Mouse (Mus musculus) hindbrain, embryonic 12.5 days (tissue): Measurements from ENCODE around the gene Sar1b. TPM values are rescaled to one million over a fixed set of nuclear protein-coding genes. Genes with fewer than 3 reads are reported as not detected.
A peak's percentile ranks its signal among the peaks of the same experiment; 100 is the strongest.
"Not testable (repeated sequence)": the region's sequence is repeated elsewhere in the genome, so short reads cannot be mapped to it uniquely, and the experiment has no call there.

ENCODE experiments used
- ATAC-seq: fragments of 200-750 bp; cut with Nextera tagmentation; 2 replicates; pipeline ENCODE4 v1.8.0; 2017; ENCODE audit warnings: moderate TSS enrichment; ENCODE audit not compliant: low FRiP score
- H3K27ac ChIP-seq: fragments of 300-500 bp; sonication (generic); 2 replicates; pipeline ENCODE4 v1.5.1; 2016; ENCODE audit warnings: mild to moderate bottlenecking
- H3K27me3 ChIP-seq: fragments of 300-500 bp; sonication (generic); 2 replicates; pipeline ENCODE4 v1.6.1; 2016; ENCODE audit warnings: mild to moderate bottlenecking
- H3K36me3 ChIP-seq: fragments of 300-500 bp; sonication (generic); 2 replicates; pipeline ENCODE4 v1.6.1; 2016; ENCODE audit warnings: mild to moderate bottlenecking
- H3K4me1 ChIP-seq: fragments of 300-500 bp; sonication (generic); 2 replicates; pipeline ENCODE4 v1.6.1; 2016
- H3K4me2 ChIP-seq: fragments of 300-500 bp; sonication (generic); replicated peaks from 2 replicates; pipeline ENCODE4 v1.6.1; 2016; ENCODE audit warnings: mild to moderate bottlenecking
- H3K4me3 ChIP-seq: fragments of 300-500 bp; sonication (generic); 2 replicates; pipeline ENCODE4 v1.5.1; 2016; ENCODE audit warnings: mild to moderate bottlenecking
- H3K9ac ChIP-seq: fragments of 300-500 bp; sonication (generic); 2 replicates; pipeline ENCODE4 v1.6.1; 2016; ENCODE audit warnings: mild to moderate bottlenecking, moderate library complexity
- H3K9me3 ChIP-seq: fragments of 300-500 bp; sonication (generic); replicated peaks from 2 replicates; pipeline ENCODE4 v1.6.1; 2016; ENCODE audit warnings: mild to moderate bottlenecking
- WGBS: fragments of 180-500 bp; shearing (Covaris S2); methylation state at CpG from one replicate; pipeline ENCODE4 v1.1.7; 2016; 5-methylcytosine and 5-hydroxymethylcytosine counted together
- polyA plus RNA-seq: library from polyadenylated mRNA; unstranded; fragments of >200 nt; fragmentation: Nextera tagmentation; extraction: Ambion mirVana; gene quantifications from 2 replicates; pipeline ENCODE4 v1.2.1, GENCODE M21; 2016

The Sar1b gene
- polyA plus RNA-seq, 1 experiment from 2014 or later, result 126 TPM

GRCm38 (mm10) chr11:51758207-51758606, 5.3 kb upstream of the Sar1b start:
- WGBS, result 90% methylated on average over 5 of the region's 5 CpGs
- not testable (repeated sequence) for H3K27me3 ChIP-seq, H3K36me3 ChIP-seq, H3K4me3 ChIP-seq, H3K9ac ChIP-seq, H3K27ac ChIP-seq, H3K9me3 ChIP-seq, ATAC-seq, H3K4me2 ChIP-seq
- H3K4me1 ChIP-seq, result peaks cover 28% of the 10 kb centered on the region

GRCm38 (mm10) chr11:51759251-51759650, 4.2 kb upstream of the Sar1b start:
- Histone ChIP-seq H3K27me3 (peaks cover 4% of the 10 kb centered on the region), H3K36me3 (no peaks in the 10 kb centered on the region), H3K4me3 (no peak overlapping the region), H3K4me1 (peaks cover 23% of the 10 kb centered on the region), H3K27ac (no peak overlapping the region), H3K4me2 (no peak overlapping the region), H3K9ac (no peak overlapping the region), H3K9me3 (no peaks in the 10 kb centered on the region)
- no peak for ATAC-seq
- 86% methylated on average over 2 of the region's 2 CpGs for WGBS

GRCm38 (mm10) chr11:51759941-51760657, 3.4 kb upstream of the Sar1b start:
- H3K9ac ChIP-seq, result no peak overlapping the region
- H3K4me1 ChIP-seq, result peaks cover 23% of the 10 kb centered on the region
- no peak overlapping the region for H3K4me3 ChIP-seq
- no peak for ATAC-seq
- H3K36me3 ChIP-seq, result no peaks in the 10 kb centered on the region
- no peaks in the 10 kb centered on the region for H3K9me3 ChIP-seq
- H3K27ac ChIP-seq, result no peak overlapping the region
- no peak overlapping the region for H3K4me2 ChIP-seq
- 87% methylated on average over 6 of the region's 6 CpGs for WGBS
- H3K27me3 ChIP-seq, result peaks cover 4% of the 10 kb centered on the region

GRCm38 (mm10) chr11:51761241-51761640, 2.2 kb upstream of the Sar1b start:
- Histone ChIP-seq H3K4me3 (no peak overlapping the region), H3K4me1 (peaks cover 17% of the 10 kb centered on the region), H3K27me3 (peaks cover 4% of the 10 kb centered on the region), H3K4me2 (no peak overlapping the region), H3K9ac (no peak overlapping the region), H3K27ac (no peak overlapping the region), H3K36me3 (no peaks in the 10 kb centered on the region), H3K9me3 (no peaks in the 10 kb centered on the region)
- 75% methylated on average over 5 of the region's 5 CpGs for WGBS
- no peak for ATAC-seq

- H3K4me3 ChIP-seq, result peak overlapping the region; percentile 88
- H3K36me3 ChIP-seq, result no peaks in the 10 kb centered on the region
- ATAC-seq, result peak; percentile 50; the same call in 1 of the 2 replicates
- H3K4me1 ChIP-seq, result peaks cover 12% of the 10 kb centered on the region
- 7% methylated on average over 13 of the region's 13 CpGs for WGBS
- peaks cover 4% of the 10 kb centered on the region for H3K27me3 ChIP-seq
- H3K9me3 ChIP-seq, result no peaks in the 10 kb centered on the region
- H3K4me2 ChIP-seq, result peak overlapping the region; percentile 94
- no peak overlapping the region for H3K27ac ChIP-seq
- peak overlapping the region; percentile 86 for H3K9ac ChIP-seq
These were observed 468 bp downstream of the Sar1b start for GRCm38 (mm10) chr11:51763955-51764354.

- Histone ChIP-seq H3K4me1 (peaks cover 12% of the 10 kb centered on the region), H3K9me3 (no peaks in the 10 kb centered on the region), H3K9ac (no peak overlapping the region), H3K4me2 (peak overlapping the region; percentile 94), H3K4me3 (peak overlapping the region; percentile 88; the same call in 1 of the 2 replicates), H3K27me3 (peaks cover 4% of the 10 kb centered on the region), H3K27ac (no peak overlapping the region), H3K36me3 (no peaks in the 10 kb centered on the region)
- 91% methylated on average over 4 of the region's 4 CpGs for WGBS
- ATAC-seq, result no peak
These were observed 1.3 kb downstream of the Sar1b start for GRCm38 (mm10) chr11:51764816-51765215.

- Histone ChIP-seq H3K4me3 (no peak overlapping the region), H3K27me3 (no peaks in the 10 kb centered on the region; the same call in 1 of the 2 replicates), H3K4me1 (peaks cover 12% of the 10 kb centered on the region), H3K27ac (no peak overlapping the region), H3K36me3 (no peaks in the 10 kb centered on the region), H3K9me3 (no peaks in the 10 kb centered on the region), H3K4me2 (no peak overlapping the region), H3K9ac (no peak overlapping the region)
- no peak for ATAC-seq
- WGBS, result 88% methylated on average over 8 of the region's 8 CpGs
These were observed 4.2 kb downstream of the Sar1b start for GRCm38 (mm10) chr11:51767579-51768220.

- H3K27me3 ChIP-seq, result no peaks in the 10 kb centered on the region
- H3K27ac ChIP-seq, result no peak overlapping the region
- peaks cover 10% of the 10 kb centered on the region for H3K4me1 ChIP-seq
- WGBS, result 77% methylated on average over 5 of the region's 5 CpGs
- ATAC-seq, result no peak
- no peaks in the 10 kb centered on the region for H3K36me3 ChIP-seq
- no peaks in the 10 kb centered on the region for H3K9me3 ChIP-seq
- H3K4me2 ChIP-seq, result no peak overlapping the region
- no peak overlapping the region for H3K4me3 ChIP-seq
- H3K9ac ChIP-seq, result no peak overlapping the region
These were observed 4.8 kb downstream of the Sar1b start for GRCm38 (mm10) chr11:51768296-51768695.

GRCm38 (mm10) chr11:51775507-51775906, 12.0 kb downstream of the Sar1b start:
- WGBS, result 90% methylated on average over 3 of the region's 3 CpGs
- Histone ChIP-seq H3K9ac (no peak overlapping the region), H3K36me3 (peaks cover 10% of the 10 kb centered on the region), H3K27ac (no peak overlapping the region), H3K4me3 (no peak overlapping the region), H3K4me1 (no peaks in the 10 kb centered on the region), H3K27me3 (no peaks in the 10 kb centered on the region), H3K9me3 (no peaks in the 10 kb centered on the region), H3K4me2 (no peak overlapping the region)
- no peak for ATAC-seq

GRCm38 (mm10) chr11:51777478-51777877, 14.0 kb downstream of the Sar1b start:
- WGBS, result 93% methylated on average over 5 of the region's 5 CpGs
- H3K36me3 ChIP-seq, result peaks cover 28% of the 10 kb centered on the region

GRCm38 (mm10) chr11:51780773-51781267, 17.3 kb downstream of the Sar1b start:
- H3K9me3 ChIP-seq, result no peaks in the 10 kb centered on the region
- no peaks in the 10 kb centered on the region for H3K27me3 ChIP-seq
- 91% methylated on average over 9 of the region's 9 CpGs for WGBS
- H3K9ac ChIP-seq, result no peak overlapping the region
- no peaks in the 10 kb centered on the region for H3K4me1 ChIP-seq
- peaks cover 46% of the 10 kb centered on the region for H3K36me3 ChIP-seq
- H3K27ac ChIP-seq, result no peak overlapping the region
- no peak overlapping the region for H3K4me2 ChIP-seq
- no peak overlapping the region for H3K4me3 ChIP-seq
- no peak for ATAC-seq

More at GRCm38 (mm10) chr11:51777478-51777877, 14.0 kb downstream of the Sar1b start:
- Histone ChIP-seq H3K9ac (no peak overlapping the region), H3K4me1 (no peaks in the 10 kb centered on the region), H3K9me3 (no peaks in the 10 kb centered on the region), H3K4me2 (no peak overlapping the region), H3K4me3 (no peak overlapping the region), H3K27me3 (no peaks in the 10 kb centered on the region), H3K27ac (no peak overlapping the region)
- ATAC-seq, result no peak

- no peak overlapping the region for H3K4me3 ChIP-seq
- H3K9me3 ChIP-seq, result no peaks in the 10 kb centered on the region
- peaks cover 58% of the 10 kb centered on the region for H3K36me3 ChIP-seq
- H3K4me2 ChIP-seq, result no peak overlapping the region
- no peak overlapping the region for H3K27ac ChIP-seq
- whole genome bisulfite sequencing, result 91% methylated on average over 6 of the region's 6 CpGs
- no peaks in the 10 kb centered on the region for H3K27me3 ChIP-seq
- ATAC-seq, result no peak
- no peaks in the 10 kb centered on the region for H3K4me1 ChIP-seq
- no peak overlapping the region for H3K9ac ChIP-seq
These were observed 19.2 kb downstream of the Sar1b start for GRCm38 (mm10) chr11:51782721-51783120.
